Mouse (Mus musculus) midbrain, postnatal 0 days (tissue): ENCODE results near the gene Retreg3. TPM values are rescaled to one million over a fixed set of nuclear protein-coding genes. Genes with fewer than 3 reads are reported as not detected.

Experiments
- ATAC-seq: fragments of 200-750 bp; cut with Nextera tagmentation; 2 replicates; pipeline ENCODE4 v1.8.0; 2017; ENCODE audit warnings: moderate number of reproducible peaks, mild to moderate bottlenecking, moderate TSS enrichment, moderate library complexity; ENCODE audit not compliant: low FRiP score
- DNase-seq: peaks from one replicate; pipeline ENCODE4 v3.0.0-alpha.2; 2015; ENCODE audit warnings: low spot score
- H3K27ac ChIP-seq: fragments of 300-500 bp; sonication (generic); 2 replicates; pipeline ENCODE4 v1.5.1; 2014; ENCODE audit warnings: low read depth, mild to moderate bottlenecking, low read length, mixed read lengths
- H3K27me3 ChIP-seq: fragments of 300-500 bp; sonication (generic); 2 replicates; pipeline ENCODE4 v1.6.1; 2014; ENCODE audit warnings: low read length, control low read depth, mixed read lengths; ENCODE audit not compliant: insufficient read depth
- H3K36me3 ChIP-seq: fragments of 300-500 bp; sonication (generic); 2 replicates; pipeline ENCODE4 v1.6.1; 2014; ENCODE audit warnings: low read length, control low read depth, mixed read lengths; ENCODE audit not compliant: insufficient read depth
- H3K4me1 ChIP-seq: fragments of 300-500 bp; sonication (generic); 2 replicates; pipeline ENCODE4 v1.6.1; 2014; ENCODE audit warnings: mild to moderate bottlenecking, control low read depth, antibody characterized with exemption, low read length, mixed read lengths; ENCODE audit not compliant: insufficient read depth
- H3K4me2 ChIP-seq: fragments of 300-500 bp; sonication (generic); 2 replicates; pipeline ENCODE4 v1.6.1; 2014; ENCODE audit warnings: low read depth, mild to moderate bottlenecking, low read length, mixed read lengths; ENCODE audit not compliant: poor library complexity, severe bottlenecking
- H3K4me3 ChIP-seq: fragments of 300-500 bp; sonication (generic); 2 replicates; pipeline ENCODE4 v1.5.1; 2014; ENCODE audit warnings: low read depth, mild to moderate bottlenecking, low read length, moderate library complexity
- H3K9ac ChIP-seq: fragments of 300-500 bp; sonication (generic); replicated peaks from 2 replicates; pipeline ENCODE4 v1.6.1; 2014; ENCODE audit warnings: mild to moderate bottlenecking, low read length, moderate library complexity, mixed read lengths; ENCODE audit not compliant: poor library complexity, severe bottlenecking
- H3K9me3 ChIP-seq: fragments of 300-500 bp; sonication (generic); 2 replicates; pipeline ENCODE4 v1.6.1; 2016; ENCODE audit warnings: low read length, control low read depth
- CTCF ChIP-seq: IDR thresholded peaks from 2 replicates; pipeline ENCODE4 v1.5.1; 2016; ENCODE audit warnings: antibody characterized with exemption, mild to moderate bottlenecking
- WGBS: fragments of 180-500 bp; shearing (Covaris S2); extraction: QIAGEN DNeasy Blood & Tissue Kit; methylation state at CpG from one replicate; pipeline ENCODE4 v1.1.7; 2014; 5-methylcytosine and 5-hydroxymethylcytosine counted together
- polyA plus RNA-seq: library from polyadenylated mRNA; unstranded; fragments of >200 nt; fragmentation: Nextera tagmentation; extraction: Ambion mirVana; gene quantifications from 2 replicates; pipeline ENCODE4 v1.2.1, GENCODE M21; 2015
- total RNA-seq: library from RNA; depleted of rRNA; stranded (reverse); fragments of >200 nt; gene quantifications from 2 replicates; pipeline ENCODE4 v1.2.3, GENCODE M21; 2014

The Retreg3 gene
- total and polyA plus RNA-seq, 2 experiments from 2014 or later: 24.8 to 54.9 TPM

DNA sequence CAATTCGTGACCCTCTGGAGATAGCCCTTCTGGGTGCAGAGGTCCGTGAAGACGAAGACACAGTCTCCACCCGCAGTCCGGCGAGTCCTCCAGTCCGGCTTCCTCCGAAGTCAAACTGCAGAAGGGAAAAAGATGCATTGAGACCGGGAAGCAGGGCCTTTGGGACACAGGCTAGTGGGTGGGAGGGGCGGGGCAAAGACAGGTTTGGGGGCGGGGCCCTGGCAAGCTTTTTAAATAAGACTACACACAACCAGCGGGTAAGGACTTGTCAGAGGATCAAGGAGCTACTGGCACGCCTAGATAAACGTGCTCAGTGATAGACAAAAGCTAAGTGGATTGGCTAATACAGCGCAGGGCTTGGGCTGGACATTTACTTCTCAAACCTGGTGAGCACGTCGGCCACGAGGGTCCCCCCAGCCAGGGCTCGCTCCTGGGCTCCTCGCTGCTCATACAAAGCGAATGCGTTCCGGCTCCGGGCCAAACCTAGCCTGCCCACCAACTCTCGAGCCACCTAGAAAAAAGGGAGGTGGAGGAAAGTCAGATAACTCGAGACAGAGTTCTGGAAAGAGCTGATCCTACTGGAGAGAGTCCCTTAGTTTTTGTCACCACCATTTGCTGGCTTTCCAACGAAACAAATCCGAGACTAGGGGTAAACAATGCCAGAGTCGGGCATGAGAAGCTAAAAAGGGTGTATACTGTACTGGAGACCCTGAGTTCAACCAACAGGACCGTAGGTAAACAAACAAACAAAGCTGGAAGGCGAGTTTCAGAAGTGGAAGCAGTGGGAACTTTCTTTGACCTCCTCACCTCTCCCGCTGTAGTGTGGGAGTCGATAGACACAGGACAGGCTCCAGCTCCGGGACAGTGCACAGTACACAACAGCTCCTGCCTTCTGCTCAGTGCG lies 45.2 kb upstream of the Retreg3 start:
- no peak for TF ChIP-seq CTCF
- Histone ChIP-seq H3K4me2 (no peak overlapping the region), H3K4me1 (peaks cover 6% of the 10 kb centered on the region; the same call in 1 of the 2 replicates), H3K27me3 (peaks cover 48% of the 10 kb centered on the region), H3K27ac (no peak overlapping the region), H3K36me3 (peaks cover 42% of the 10 kb centered on the region), H3K9me3 (no peaks in the 10 kb centered on the region), H3K4me3 (no peak overlapping the region), H3K9ac (no peak overlapping the region)
- no peak for ATAC-seq
- 42% methylated on average over 35 of the region's 35 CpGs for WGBS
- no peak for DNase-seq

DNA sequence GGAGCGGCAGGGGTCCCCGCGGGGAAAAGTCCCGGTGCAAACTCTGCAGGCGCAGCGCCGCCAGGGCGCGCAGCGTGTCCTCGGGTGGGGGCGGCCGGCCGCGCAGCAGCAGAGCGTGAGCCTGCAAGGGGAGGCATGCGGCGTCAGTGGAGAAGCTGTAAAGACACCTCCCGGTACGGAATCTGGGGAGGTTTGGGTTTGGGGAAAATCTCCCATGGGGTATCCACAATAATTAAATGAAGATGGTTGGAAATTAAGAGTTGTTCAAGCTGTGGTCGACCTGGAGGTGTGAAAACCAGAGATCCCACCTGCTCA lies 44.6 kb upstream of the Retreg3 start:
- 0 out of 2 replicates have a peak overlapping the region, but pooled peaks have one; percentile 13 for H3K9ac ChIP-seq
- 34% methylated on average over 20 of the region's 21 CpGs for WGBS
- TF ChIP-seq CTCF: no peak
- peaks cover 42% of the 10 kb centered on the region for H3K36me3 ChIP-seq
- no peaks in the 10 kb centered on the region for H3K9me3 ChIP-seq
- no peak for DNase-seq
- no peaks in the 10 kb centered on the region; the same call in 1 of the 2 replicates for H3K4me1 ChIP-seq
- peak overlapping the region; percentile 9; the same call in 1 of the 2 replicates for H3K4me3 ChIP-seq
- no peak for ATAC-seq
- H3K27ac ChIP-seq: no peak overlapping the region
- peak overlapping the region; percentile 32; the same call in 1 of the 2 replicates for H3K4me2 ChIP-seq
- H3K27me3 ChIP-seq: peaks cover 48% of the 10 kb centered on the region

DNA sequence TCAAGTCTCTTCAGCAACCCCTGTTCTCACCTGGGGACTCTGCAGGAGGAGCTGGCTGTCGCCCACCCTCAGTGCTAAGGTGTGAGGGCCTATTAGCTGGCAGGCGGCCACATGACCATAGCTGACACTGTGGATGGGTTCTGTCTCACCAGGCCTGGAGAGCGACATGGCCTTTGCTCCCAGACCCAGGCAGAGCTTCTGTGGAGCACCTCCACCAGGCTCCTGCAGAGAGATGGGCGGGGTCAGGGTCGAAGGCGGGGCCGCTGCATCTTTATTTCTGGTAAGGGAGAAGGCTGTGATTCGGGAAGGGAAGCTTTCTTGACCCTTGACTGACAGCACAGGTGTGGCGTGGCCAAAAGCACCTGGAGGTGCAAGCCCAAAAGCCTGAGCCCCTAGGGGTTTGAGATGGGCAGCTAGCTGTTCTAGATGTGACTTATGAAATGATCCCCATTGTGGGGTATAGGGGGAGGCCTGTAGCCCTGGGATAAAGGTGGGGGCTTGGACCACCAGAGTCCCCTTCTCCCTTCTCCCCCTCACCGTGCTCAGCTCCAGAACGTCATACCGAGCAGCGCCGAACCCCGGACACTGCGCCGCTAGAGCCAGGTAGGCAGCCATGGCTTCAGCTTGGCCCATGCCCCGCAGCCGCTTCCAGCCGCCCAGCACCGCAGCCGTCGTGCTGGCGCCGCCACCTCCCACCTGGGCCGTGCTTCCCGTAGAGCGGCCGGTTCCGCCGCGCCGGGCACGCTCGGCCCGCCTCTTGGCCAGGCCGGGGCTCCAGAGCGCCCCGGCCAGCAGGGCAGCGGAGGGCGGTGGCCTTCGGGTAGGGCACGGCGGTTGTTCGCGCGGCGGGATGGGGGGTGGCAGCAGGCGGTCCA lies 44.0 kb upstream of the Retreg3 start:
- Histone ChIP-seq H3K27ac (no peak overlapping the region), H3K4me3 (peak overlapping the region; percentile 9; the same call in 1 of the 2 replicates), H3K9ac (0 out of 2 replicates have a peak overlapping the region, but pooled peaks have one; percentile 13), H3K4me1 (no peaks in the 10 kb centered on the region), H3K27me3 (peaks cover 47% of the 10 kb centered on the region), H3K36me3 (peaks cover 42% of the 10 kb centered on the region), H3K4me2 (peak overlapping the region; percentile 32; the same call in 1 of the 2 replicates), H3K9me3 (no peaks in the 10 kb centered on the region)
- TF ChIP-seq CTCF: no peak
- no peak for ATAC-seq
- no peak for DNase-seq
- WGBS: 30% methylated on average over 48 of the region's 49 CpGs

DNA sequence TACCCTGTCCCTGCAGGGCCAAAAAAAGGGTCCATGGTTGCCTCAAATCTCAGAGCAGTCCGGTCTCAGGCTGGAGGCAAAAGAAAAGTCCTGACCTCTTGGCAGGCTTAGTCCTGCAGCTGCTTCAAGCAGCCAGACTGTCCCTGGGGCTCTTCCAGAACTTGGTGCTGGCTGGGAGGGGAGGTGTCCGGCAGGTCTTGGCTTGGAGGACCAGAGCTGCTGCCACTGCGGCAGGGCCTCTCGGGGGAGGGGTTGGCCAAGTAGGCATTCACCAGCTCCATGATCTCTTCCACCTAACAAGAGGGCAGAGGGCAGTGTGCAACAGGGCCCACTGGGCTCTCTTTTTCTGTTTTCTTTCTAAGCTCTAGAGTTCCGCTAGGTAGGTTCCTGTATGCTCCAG lies 43.1 kb upstream of the Retreg3 start:
- ATAC-seq: 0 out of 2 replicates have a peak, but pooled peaks have one; percentile 16
- H3K4me2 ChIP-seq: no peak overlapping the region
- peak; percentile 67 for DNase-seq
- WGBS: 51% methylated on average over 5 of the region's 5 CpGs
- H3K27me3 ChIP-seq: peaks cover 37% of the 10 kb centered on the region
- H3K9ac ChIP-seq: no peak overlapping the region
- H3K27ac ChIP-seq: no peak overlapping the region
- H3K9me3 ChIP-seq: no peaks in the 10 kb centered on the region
- H3K4me3 ChIP-seq: no peak overlapping the region
- no peak for TF ChIP-seq CTCF
- no peaks in the 10 kb centered on the region for H3K4me1 ChIP-seq
- peaks cover 41% of the 10 kb centered on the region for H3K36me3 ChIP-seq

DNA sequence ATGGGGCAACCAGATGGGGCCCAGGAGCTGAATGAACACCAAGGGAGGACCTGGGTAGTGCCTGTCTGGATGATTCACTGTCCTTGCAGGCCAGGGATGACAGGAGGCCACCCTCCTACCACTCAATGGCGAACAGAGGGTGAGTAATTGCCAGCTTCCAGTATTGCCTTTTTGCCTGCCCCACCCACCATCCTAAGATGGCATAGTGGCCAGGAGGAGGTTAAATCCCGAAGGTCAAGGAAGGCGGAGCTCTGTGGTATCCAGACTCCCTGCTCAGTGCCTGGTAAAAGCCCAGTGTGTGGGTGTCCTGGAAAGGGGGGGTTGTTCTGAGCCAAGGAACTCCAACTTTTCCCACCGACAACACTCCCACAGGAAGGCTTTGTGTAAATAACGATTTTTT lies 42.6 kb upstream of the Retreg3 start:
- DNase-seq (no peak), ATAC-seq (no peak)
- H3K4me1 ChIP-seq: no peaks in the 10 kb centered on the region
- H3K9ac ChIP-seq: no peak overlapping the region
- peaks cover 37% of the 10 kb centered on the region for H3K36me3 ChIP-seq
- peaks cover 33% of the 10 kb centered on the region for H3K27me3 ChIP-seq
- H3K9me3 ChIP-seq: no peaks in the 10 kb centered on the region
- H3K4me2 ChIP-seq: no peak overlapping the region
- no peak overlapping the region for H3K27ac ChIP-seq
- H3K4me3 ChIP-seq: no peak overlapping the region
- TF ChIP-seq CTCF: no peak
- 58% methylated on average over 5 of the region's 5 CpGs for WGBS
